Mouse (Mus musculus) MEL (cell line): Measurements from ENCODE around the gene Dph3.

Experiments used
- BHLHE40 ChIP-seq: IDR thresholded peaks from 2 replicates; pipeline ENCODE4 v1.6.1; 2012; ENCODE audit warnings: low read depth, mild to moderate bottlenecking, inconsistent platforms, low read length, improper control_type of control experiment, borderline replicate concordance
- CTCF ChIP-seq, 3 experiments: IDR thresholded peaks in 2 of 3; conservative IDR thresholded peaks in 1 of 3; 2 replicates each; pipeline ENCODE4 v1.5.1; 2011 to 2012; ENCODE audit warnings: low read length in 3 of 3, low read depth in 2 of 3, mild to moderate bottlenecking in 2 of 3, improper control_type of control experiment in 1 of 3, inconsistent platforms in 1 of 3, mixed read lengths in 1 of 3, moderate library complexity in 1 of 3; ENCODE audit not compliant: control insufficient read depth in 1 of 3, insufficient read depth in 1 of 3, poor library complexity in 1 of 3, severe bottlenecking in 1 of 3
- ELF1 ChIP-seq: IDR thresholded peaks from 2 replicates; pipeline ENCODE4 v1.6.1; 2014; ENCODE audit warnings: low read depth, mild to moderate bottlenecking, inconsistent platforms, low read length, improper control_type of control experiment, moderate library complexity
- MAFK ChIP-seq: IDR thresholded peaks from 2 replicates; pipeline ENCODE4 v1.6.1; 2011; ENCODE audit warnings: low read depth, mild to moderate bottlenecking, low read length, improper control_type of control experiment, borderline replicate concordance
- POLR2A ChIP-seq, 2 experiments: IDR thresholded peaks; 2 replicates each; pipeline ENCODE4 v1.6.1; 2011 to 2012; ENCODE audit warnings: low read length in 2 of 2, mild to moderate bottlenecking in 2 of 2, control low read depth in 1 of 2, improper control_type of control experiment in 1 of 2, low read depth in 1 of 2, moderate library complexity in 1 of 2; ENCODE audit not compliant: control insufficient read depth in 1 of 2, insufficient read depth in 1 of 2, poor library complexity in 1 of 2
- RCOR1 ChIP-seq: IDR thresholded peaks from 2 replicates; pipeline ENCODE4 v1.6.1; 2012; ENCODE audit warnings: low read depth, mild to moderate bottlenecking, inconsistent platforms, low read length, improper control_type of control experiment
- USF1 ChIP-seq: IDR thresholded peaks from 2 replicates; pipeline ENCODE4 v1.6.1; 2014; ENCODE audit warnings: low read depth, mild to moderate bottlenecking, inconsistent platforms, low read length, improper control_type of control experiment, moderate library complexity

DNA sequence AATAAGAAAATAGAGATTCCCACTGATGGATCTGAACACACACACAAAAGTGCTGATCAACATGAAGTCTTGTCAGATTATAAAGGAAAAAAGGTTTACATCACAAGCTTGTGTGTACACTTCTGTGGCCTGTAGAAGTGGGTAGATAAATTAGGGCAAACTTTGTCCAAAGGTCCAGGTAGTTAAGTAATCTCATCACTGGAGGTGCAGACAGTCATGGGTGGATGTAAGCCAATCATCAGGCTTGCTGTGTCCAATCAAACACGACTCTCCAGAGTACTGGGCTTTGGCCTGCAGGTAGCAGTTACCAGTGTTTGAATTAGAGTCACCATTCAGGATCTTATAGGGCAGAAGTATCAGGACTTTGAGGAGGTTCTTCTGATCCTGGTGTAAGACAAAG, 7.5 kb upstream of the Dph3 start:
- TF ChIP-seq POLR2A (IDR thresholded peaks at IDR 0.05; ENCODE audit: control insufficient read depth in 1 of 2, insufficient read depth in 1 of 2, low read depth in 1 of 2, low read length in 2 of 2, poor library complexity in 1 of 2) (no peak), CTCF (IDR thresholded peaks at IDR 0.05 in 2 of 3, conservative IDR thresholded peaks at IDR 0.05 in 1 of 3; ENCODE audit: control insufficient read depth in 1 of 3, insufficient read depth in 1 of 3, low read depth in 2 of 3, low read length in 3 of 3, poor library complexity in 1 of 3, severe bottlenecking in 1 of 3) (no peak), RCOR1 (no peak), MAFK (no peak), BHLHE40 (no peak), USF1 (no peak), ELF1 (no peak)
